Mouse (Mus musculus) limb, embryonic 11.5 days (tissue): Measurements from ENCODE around the gene Klhl2. TPM values are rescaled to one million over a fixed set of nuclear protein-coding genes. Genes with fewer than 3 reads are reported as not detected.

Experiments
- ATAC-seq: fragments of 200-750 bp; cut with Nextera tagmentation; 2 replicates; pipeline ENCODE4 v1.8.0; 2017; ENCODE audit warnings: low read depth; ENCODE audit not compliant: insufficient number of reproducible peaks, low FRiP score, low TSS enrichment
- DNase-seq: peaks from one replicate; pipeline ENCODE4 v3.0.0-alpha.2; 2015; ENCODE audit warnings: low spot score
- H3K27ac ChIP-seq: fragments of 300-500 bp; sonication (generic); replicated peaks from 2 replicates; pipeline ENCODE4 v1.5.1; 2014; ENCODE audit warnings: low read depth, mild to moderate bottlenecking, low read length
- H3K27me3 ChIP-seq: fragments of 300-500 bp; sonication (generic); 2 replicates; pipeline ENCODE4 v1.6.1; 2014; ENCODE audit warnings: mild to moderate bottlenecking, low read length, mixed read lengths; ENCODE audit not compliant: control insufficient read depth, insufficient read depth
- H3K36me3 ChIP-seq: fragments of 300-500 bp; sonication (generic); 2 replicates; pipeline ENCODE4 v1.6.1; 2014; ENCODE audit warnings: mild to moderate bottlenecking, low read length, moderate library complexity, mixed read lengths; ENCODE audit not compliant: control insufficient read depth, insufficient read depth
- H3K4me1 ChIP-seq: fragments of 300-500 bp; sonication (generic); 2 replicates; pipeline ENCODE4 v1.6.1; 2014; ENCODE audit warnings: low read length, mixed read lengths; ENCODE audit not compliant: control insufficient read depth, insufficient read depth
- H3K4me2 ChIP-seq: fragments of 300-500 bp; sonication (generic); 2 replicates; pipeline ENCODE4 v1.6.1; 2014; ENCODE audit warnings: low read depth, mild to moderate bottlenecking, moderate library complexity; ENCODE audit not compliant: severe bottlenecking
- H3K4me3 ChIP-seq: fragments of 300-500 bp; sonication (generic); 2 replicates; pipeline ENCODE4 v1.5.1; 2014; ENCODE audit warnings: low read depth, low read length
- H3K9ac ChIP-seq: fragments of 300-500 bp; sonication (generic); 2 replicates; pipeline ENCODE4 v1.6.1; 2014; ENCODE audit warnings: mild to moderate bottlenecking, low read length
- H3K9me3 ChIP-seq: fragments of 300-500 bp; sonication (generic); 2 replicates; pipeline ENCODE4 v1.6.1; 2016; ENCODE audit warnings: low read length; ENCODE audit not compliant: control insufficient read depth
- WGBS: fragments of 180-500 bp; shearing (Covaris S2); extraction: QIAGEN DNeasy Blood & Tissue Kit; methylation state at CpG from one replicate; pipeline ENCODE4 v1.1.7; 2014; 5-methylcytosine and 5-hydroxymethylcytosine counted together
- polyA plus RNA-seq: library from polyadenylated mRNA; unstranded; fragments of >200 nt; fragmentation: Nextera tagmentation; extraction: Ambion mirVana; gene quantifications from 2 replicates; pipeline ENCODE4 v1.2.1, GENCODE M21; 2014

The Klhl2 gene
- polyA plus RNA-seq, 1 experiment from 2014 or later, result 12.0 TPM

DNA sequence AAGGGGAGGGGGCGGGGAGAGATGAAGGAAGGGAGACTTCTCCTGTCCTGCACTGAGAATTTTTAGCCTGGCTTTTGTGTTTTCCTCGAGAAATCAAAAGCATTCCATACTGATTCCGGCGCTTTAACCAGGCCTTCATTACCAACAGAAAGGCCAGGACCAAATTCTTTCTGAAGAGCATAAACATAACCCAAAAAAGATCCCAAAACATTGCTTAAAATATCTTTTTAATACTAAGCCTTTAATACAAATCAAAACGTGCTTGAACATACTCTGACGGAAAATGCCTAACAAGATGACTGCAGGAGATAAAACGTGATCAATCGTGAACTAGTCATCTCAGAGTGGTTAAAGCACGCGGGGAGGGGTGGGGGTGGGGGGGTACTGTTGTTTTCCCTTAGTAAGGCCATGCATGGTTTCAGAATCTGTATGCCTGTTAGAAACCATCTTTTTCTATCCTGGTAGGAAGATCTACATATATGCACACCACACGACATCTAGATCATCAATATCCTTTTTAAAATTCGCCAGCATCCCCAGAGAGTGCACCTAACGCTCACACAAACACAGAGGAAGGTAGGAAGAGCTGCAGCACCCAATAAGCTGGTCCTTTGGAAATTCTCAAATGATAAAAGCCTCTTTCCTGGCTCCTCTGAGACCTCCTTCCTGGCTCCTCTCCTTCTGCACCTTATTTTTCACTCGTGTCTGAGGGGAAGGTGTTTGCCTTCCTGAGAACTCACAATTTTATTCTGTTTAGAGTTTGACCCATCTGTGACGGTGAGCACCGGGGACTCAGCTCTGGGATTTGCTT lies 158.0 kb downstream of the Klhl2 start:
- Histone ChIP-seq H3K27me3 (no peaks in the 10 kb centered on the region), H3K4me2 (peak overlapping the region; percentile 70), H3K27ac (no peak overlapping the region), H3K9ac (peak overlapping the region; percentile 95), H3K36me3 (no peaks in the 10 kb centered on the region), H3K9me3 (no peaks in the 10 kb centered on the region), H3K4me1 (no peaks in the 10 kb centered on the region), H3K4me3 (peak overlapping the region; percentile 68)
- ATAC-seq (no peak; the same call in 1 of the 2 replicates), DNase-seq (no peak)
- 12% methylated on average over 16 of the region's 16 CpGs for WGBS

DNA sequence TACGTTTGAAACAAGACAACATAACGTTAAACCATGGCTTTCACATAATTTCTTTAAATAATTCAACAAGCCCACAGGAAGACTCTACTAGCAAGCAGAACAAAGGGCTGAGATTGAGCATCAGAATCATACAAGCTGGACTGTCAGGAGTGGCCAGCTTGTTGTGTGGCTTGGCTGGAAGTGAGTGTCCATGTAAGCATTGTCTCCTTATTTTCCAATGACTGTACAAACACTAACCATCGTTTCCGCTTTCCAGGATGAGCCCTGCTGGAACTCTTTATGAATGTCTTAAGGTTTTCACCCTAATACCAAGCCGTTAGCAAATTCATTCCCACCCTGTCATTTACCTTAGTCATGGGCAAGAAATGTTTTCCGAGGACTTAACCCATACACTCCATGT lies 159.0 kb downstream of the Klhl2 start:
- Histone ChIP-seq H3K4me3 (no peak overlapping the region), H3K27ac (no peak overlapping the region), H3K4me2 (no peak overlapping the region), H3K36me3 (no peaks in the 10 kb centered on the region), H3K4me1 (no peaks in the 10 kb centered on the region), H3K9me3 (no peaks in the 10 kb centered on the region), H3K27me3 (no peaks in the 10 kb centered on the region), H3K9ac (no peak overlapping the region)
- DNase-seq (no peak), ATAC-seq (no peak)
- 88% methylated on average over 6 of the region's 6 CpGs for WGBS

DNA sequence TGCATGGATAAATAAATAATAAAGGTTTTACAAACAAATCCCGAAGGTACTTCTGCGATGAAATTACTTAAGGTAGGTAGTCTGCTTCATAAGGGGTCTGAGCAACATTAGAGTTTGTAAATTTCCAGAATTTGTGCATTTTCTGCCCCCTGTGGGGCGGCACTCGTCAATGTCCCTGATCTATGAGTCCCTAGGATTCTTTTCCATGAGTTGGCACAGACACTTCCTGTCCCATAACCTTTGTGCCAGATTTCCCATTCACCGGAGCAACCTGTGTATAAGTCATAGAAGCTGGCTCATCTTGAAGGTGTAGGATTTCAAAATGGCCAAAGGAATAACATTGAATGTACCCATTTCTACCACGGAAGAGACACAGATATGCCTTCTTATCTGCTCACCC lies 159.5 kb downstream of the Klhl2 start:
- H3K27me3 ChIP-seq, result no peaks in the 10 kb centered on the region
- no peaks in the 10 kb centered on the region for H3K36me3 ChIP-seq
- no peak overlapping the region for H3K27ac ChIP-seq
- H3K9me3 ChIP-seq, result no peaks in the 10 kb centered on the region
- ATAC-seq (no peak), DNase-seq (no peak)
- H3K4me3 ChIP-seq, result no peak overlapping the region
- no peak overlapping the region for H3K4me2 ChIP-seq
- no peak overlapping the region for H3K9ac ChIP-seq
- no peaks in the 10 kb centered on the region for H3K4me1 ChIP-seq
- WGBS, result 84% methylated on average over 6 of the region's 6 CpGs

Other genes starting within 250 kb of the Klhl2 start
- gene Cpe, start 157.0 kb downstream of the Klhl2 start, polyA plus RNA-seq, result 120 and 124 TPM in 2 replicates
- gene Msmo1, start 116.2 kb downstream of the Klhl2 start, polyA plus RNA-seq, result 123 and 135 TPM in 2 replicates
- gene Tmem192, start 97.2 kb upstream of the Klhl2 start, polyA plus RNA-seq, result 15.2 and 16.7 TPM in 2 replicates
- gene Trim75, start 137.8 kb upstream of the Klhl2 start, polyA plus RNA-seq, result not detected in 2 replicates
- gene Trim61, start 168.5 kb upstream of the Klhl2 start, polyA plus RNA-seq, result 0.16 TPM in 1 of 2 replicates, not detected in the other
- gene Trim60, start 168.6 kb upstream of the Klhl2 start, polyA plus RNA-seq, result not detected in 2 replicates
- gene Apela, start 187.3 kb upstream of the Klhl2 start, polyA plus RNA-seq, result 4.6 and 5.7 TPM in 2 replicates
- gene Gm10663, start 225.0 kb upstream of the Klhl2 start, polyA plus RNA-seq, result not detected in 2 replicates